Mouse (Mus musculus): ENCODE data around the gene Synj2.

GRCm38 (mm10) chr17:5924238-5924637, 16.8 kb upstream of the Synj2 start:
- TF ChIP-seq NELFE (IDR thresholded peaks at IDR 0.05; ENCODE audit: low read depth, low read length) (no peak), ZC3H11A (IDR thresholded peaks at IDR 0.05; ENCODE audit: low read depth, low read length) (no peak), CTCF (IDR thresholded peaks at IDR 0.05 in 2 of 3, conservative IDR thresholded peaks at IDR 0.05 in 1 of 3; ENCODE audit: control insufficient read depth in 1 of 3, insufficient read depth in 1 of 3, low read depth in 2 of 3, low read length in 3 of 3, poor library complexity in 1 of 3, severe bottlenecking in 1 of 3) (no peak), TAL1 (IDR thresholded peaks at IDR 0.05; ENCODE audit: low read length) (no peak), POLR2A (IDR thresholded peaks at IDR 0.05; ENCODE audit: control insufficient read depth in 1 of 2, insufficient read depth in 1 of 2, low read depth in 1 of 2, low read length in 2 of 2, poor library complexity in 1 of 2) (no peak), RCOR1 (IDR thresholded peaks at IDR 0.05; ENCODE audit: low read depth, low read length) (no peak)
